Mouse (Mus musculus) inflammation-experienced regulatory T-cells, adult 6 months (primary cell): ENCODE data around the gene Frs2. TPM values are rescaled to one million over a fixed set of nuclear protein-coding genes. Genes with fewer than 3 reads are reported as not detected.
"Not testable (repeated sequence)": the region's sequence is repeated elsewhere in the genome, so short reads cannot be mapped to it uniquely, and the experiment has no call there.

Source experiments
- ATAC-seq: one replicate; pipeline ENCODE4 v1.8.0; 2017
- polyA plus RNA-seq, 3 experiments: library from polyadenylated mRNA; unstranded; fragments of 100-300 nt; shearing (Covaris generic); gene quantifications; one replicate each; pipeline ENCODE4 v1.2.1; 2017

The Frs2 gene
- polyA plus RNA-seq, 3 experiments from 2014 or later = 7.4 to 11.6 (median 9.1) TPM

- no peak for ATAC-seq
Measured at GRCm38 (mm10) chr10:117146421-117146820, 1.9 kb downstream of the Frs2 start.

GRCm38 (mm10) chr10:117145546-117146265 lies 2.6 kb downstream of the Frs2 start:
- ATAC-seq = no peak

- no peak for ATAC-seq
Measured at GRCm38 (mm10) chr10:117144628-117145027, 3.7 kb downstream of the Frs2 start.

- no peak for ATAC-seq
Measured at GRCm38 (mm10) chr10:117144071-117144470, 4.3 kb downstream of the Frs2 start.

- ATAC-seq = no peak
Measured at GRCm38 (mm10) chr10:117143311-117143710, 5.0 kb downstream of the Frs2 start.

GRCm38 (mm10) chr10:117141939-117142552 lies 6.3 kb downstream of the Frs2 start:
- peak; percentile 58 for ATAC-seq

- not testable (repeated sequence) for ATAC-seq
Measured at GRCm38 (mm10) chr10:117131506-117131905, 16.8 kb downstream of the Frs2 start.

GRCm38 (mm10) chr10:117130037-117130436 lies 18.3 kb downstream of the Frs2 start:
- ATAC-seq = no peak

GRCm38 (mm10) chr10:117128693-117129092 lies 19.6 kb downstream of the Frs2 start:
- ATAC-seq = no peak

GRCm38 (mm10) chr10:117127480-117127879 lies 20.9 kb downstream of the Frs2 start:
- ATAC-seq = peak; percentile 65

- no peak for ATAC-seq
Measured at GRCm38 (mm10) chr10:117126719-117127118, 21.6 kb downstream of the Frs2 start.

GRCm38 (mm10) chr10:117126233-117126632 lies 22.1 kb downstream of the Frs2 start:
- no peak for ATAC-seq

GRCm38 (mm10) chr10:117121448-117121847 lies 26.9 kb downstream of the Frs2 start:
- ATAC-seq = no peak

GRCm38 (mm10) chr10:117120051-117120666 lies 28.2 kb downstream of the Frs2 start:
- ATAC-seq = no peak

GRCm38 (mm10) chr10:117119531-117119930 lies 28.8 kb downstream of the Frs2 start:
- peak; percentile 17 for ATAC-seq

GRCm38 (mm10) chr10:117118421-117118831 lies 29.9 kb downstream of the Frs2 start:
- peak; percentile 73 for ATAC-seq

GRCm38 (mm10) chr10:117115652-117116051 lies 32.7 kb downstream of the Frs2 start:
- no peak for ATAC-seq

- peak; percentile 93 for ATAC-seq
Measured at GRCm38 (mm10) chr10:117112545-117112944, 35.8 kb downstream of the Frs2 start.

GRCm38 (mm10) chr10:117111455-117111854 lies 36.9 kb downstream of the Frs2 start:
- no peak for ATAC-seq

GRCm38 (mm10) chr10:117110271-117110670 lies 38.1 kb downstream of the Frs2 start:
- ATAC-seq = peak; percentile 36

GRCm38 (mm10) chr10:117106686-117107085 lies 41.6 kb downstream of the Frs2 start:
- ATAC-seq = no peak

GRCm38 (mm10) chr10:117106244-117106643 lies 42.1 kb downstream of the Frs2 start:
- ATAC-seq = no peak

GRCm38 (mm10) chr10:117105015-117105414 lies 43.3 kb downstream of the Frs2 start:
- ATAC-seq = peak; percentile 28
